Mouse (Mus musculus) heart, embryonic 14.5 days (tissue): ENCODE data around the gene Lxn. TPM values are rescaled to one million over a fixed set of nuclear protein-coding genes. Genes with fewer than 3 reads are reported as not detected.

ENCODE experiments used
- ATAC-seq: fragments of 200-750 bp; cut with Nextera tagmentation; 2 replicates; pipeline ENCODE4 v1.8.0; 2017; ENCODE audit warnings: low read depth, moderate TSS enrichment; ENCODE audit not compliant: insufficient number of reproducible peaks, insufficient read depth, low FRiP score
- H3K27ac ChIP-seq, 2 experiments: fragments of 200-500 bp in 1 of 2; fragments of 300-500 bp in 1 of 2; sonication (generic) in 1 of 2; replicated peaks in 1 of 2; 2 replicates each; pipeline ENCODE4 v1.5.1; 2012 to 2014; ENCODE audit warnings: low read depth in 2 of 2, low read length in 2 of 2, control low read depth in 1 of 2, mild to moderate bottlenecking in 1 of 2, mixed read lengths in 1 of 2; ENCODE audit not compliant: control insufficient read depth in 1 of 2, insufficient read depth in 1 of 2
- H3K27me3 ChIP-seq: fragments of 300-500 bp; sonication (generic); 2 replicates; pipeline ENCODE4 v1.6.1; 2014; ENCODE audit warnings: mild to moderate bottlenecking, low read length, control low read depth; ENCODE audit not compliant: control insufficient read depth, insufficient read depth
- H3K36me3 ChIP-seq: fragments of 300-500 bp; sonication (generic); 2 replicates; pipeline ENCODE4 v1.6.1; 2014; ENCODE audit warnings: mild to moderate bottlenecking, control low read depth, low read length, mixed read lengths; ENCODE audit not compliant: control insufficient read depth, insufficient read depth
- H3K4me1 ChIP-seq, 2 experiments: fragments of 200-500 bp in 1 of 2; fragments of 300-500 bp in 1 of 2; sonication (generic) in 1 of 2; 2 replicates each; pipeline ENCODE4 v1.6.1; 2012 to 2014; ENCODE audit warnings: low read length in 2 of 2, control low read depth in 1 of 2, mixed read lengths in 1 of 2; ENCODE audit not compliant: control insufficient read depth in 2 of 2, insufficient read depth in 2 of 2
- H3K4me2 ChIP-seq: fragments of 300-500 bp; sonication (generic); 2 replicates; pipeline ENCODE4 v1.6.1; 2014; ENCODE audit warnings: mild to moderate bottlenecking, low read length
- H3K4me3 ChIP-seq, 2 experiments: fragments of 200-500 bp in 1 of 2; fragments of 300-500 bp in 1 of 2; sonication (generic) in 1 of 2; 2 replicates each; pipeline ENCODE4 v1.5.1; 2012 to 2014; ENCODE audit warnings: low read length in 2 of 2, mild to moderate bottlenecking in 2 of 2, control low read depth in 1 of 2, low read depth in 1 of 2, moderate library complexity in 1 of 2; ENCODE audit not compliant: control insufficient read depth in 1 of 2, insufficient read depth in 1 of 2
- H3K9ac ChIP-seq: fragments of 300-500 bp; sonication (generic); 2 replicates; pipeline ENCODE4 v1.6.1; 2014; ENCODE audit warnings: mild to moderate bottlenecking, low read length
- H3K9me3 ChIP-seq: fragments of 300-500 bp; sonication (generic); 2 replicates; pipeline ENCODE4 v1.6.1; 2016; ENCODE audit warnings: low read length, control low read depth; ENCODE audit not compliant: control insufficient read depth
- WGBS: fragments of 180-500 bp; shearing (Covaris S2); extraction: QIAGEN DNeasy Blood & Tissue Kit; methylation state at CpG from one replicate; pipeline ENCODE4 v1.1.7; 2014; 5-methylcytosine and 5-hydroxymethylcytosine counted together
- polyA plus RNA-seq: library from polyadenylated mRNA; unstranded; fragments of >200 nt; fragmentation: Nextera tagmentation; extraction: Ambion mirVana; gene quantifications from 2 replicates; pipeline ENCODE4 v1.2.1, GENCODE M21; 2014

The Lxn gene
- polyA plus RNA-seq, 1 experiment from 2014 or later: 96.9 TPM

GRCm38 (mm10) chr3:67462015-67462414 is 1.7 kb downstream of the Lxn start:
- H3K9me3 ChIP-seq: no peaks in the 10 kb centered on the region
- peaks cover 51% of the 10 kb centered on the region for H3K36me3 ChIP-seq
- WGBS: 91% methylated on average over 7 of the region's 7 CpGs
- H3K4me3 ChIP-seq: no peak overlapping the region
- H3K4me1 ChIP-seq: peaks cover 5 to 14% of the 10 kb centered on the region in 2 experiments; a peak in 3 of 4 replicates
- no peak overlapping the region; the same call in 1 of the 2 replicates for H3K9ac ChIP-seq
- no peaks in the 10 kb centered on the region for H3K27me3 ChIP-seq
- H3K4me2 ChIP-seq: peak overlapping the region; percentile 90
- H3K27ac ChIP-seq: no peak overlapping the region
- no peak for ATAC-seq

- no peak for ATAC-seq
- no peak overlapping the region for H3K4me2 ChIP-seq
- H3K27ac ChIP-seq: no peak overlapping the region
- H3K36me3 ChIP-seq: peaks cover 66% of the 10 kb centered on the region
- 92% methylated on average over 3 of the region's 3 CpGs for WGBS
- H3K4me3 ChIP-seq: no peak overlapping the region
- peaks cover 5 to 14% of the 10 kb centered on the region in 2 experiments; a peak in 3 of 4 replicates for H3K4me1 ChIP-seq
- H3K9me3 ChIP-seq: no peaks in the 10 kb centered on the region
- no peaks in the 10 kb centered on the region for H3K27me3 ChIP-seq
- no peak overlapping the region for H3K9ac ChIP-seq
Measured at GRCm38 (mm10) chr3:67459881-67460280, 3.8 kb downstream of the Lxn start.

GRCm38 (mm10) chr3:67450601-67451210 is 13.0 kb downstream of the Lxn start:
- Histone ChIP-seq H3K4me1 (no peaks in the 10 kb centered on the region), H3K27me3 (no peaks in the 10 kb centered on the region), H3K4me3 (no peak overlapping the region), H3K36me3 (peaks cover 95% of the 10 kb centered on the region), H3K4me2 (no peak overlapping the region), H3K27ac (0 out of 4 replicates have a peak overlapping the region, but pooled peaks of 1 of the 2 experiments have one; percentile 14), H3K9me3 (no peaks in the 10 kb centered on the region), H3K9ac (no peak overlapping the region)
- 87% methylated on average over 5 of the region's 5 CpGs for WGBS
- ATAC-seq: no peak

DNA sequence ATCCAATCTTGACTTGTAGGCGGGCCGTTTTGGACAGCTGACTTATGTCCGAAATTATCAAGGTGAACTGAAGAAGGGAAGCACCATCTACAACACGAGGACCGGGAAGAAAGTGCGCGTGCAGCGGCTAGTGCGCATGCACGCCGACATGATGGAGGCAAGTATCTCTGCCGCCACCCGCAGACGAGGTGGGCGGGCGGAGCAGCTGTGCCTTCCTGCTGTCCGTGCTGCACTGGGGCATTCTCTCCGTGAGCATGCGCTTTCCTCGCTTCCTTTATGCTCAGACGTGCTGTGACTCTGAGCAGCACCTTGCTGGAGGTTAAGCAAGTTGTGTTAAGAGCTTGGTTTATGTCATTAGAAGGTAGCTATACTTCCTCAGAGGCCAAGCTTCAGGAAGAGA is 14.1 kb downstream of the Lxn start:
- 90% methylated on average over 21 of the region's 21 CpGs for WGBS
- Histone ChIP-seq H3K4me1 (no peaks in the 10 kb centered on the region), H3K27me3 (no peaks in the 10 kb centered on the region), H3K9me3 (no peaks in the 10 kb centered on the region), H3K4me3 (no peak overlapping the region), H3K27ac (0 out of 4 replicates have a peak overlapping the region, but pooled peaks of 1 of the 2 experiments have one; percentile 14), H3K36me3 (peaks cover 95% of the 10 kb centered on the region), H3K9ac (no peak overlapping the region), H3K4me2 (no peak overlapping the region)
- no peak for ATAC-seq

DNA sequence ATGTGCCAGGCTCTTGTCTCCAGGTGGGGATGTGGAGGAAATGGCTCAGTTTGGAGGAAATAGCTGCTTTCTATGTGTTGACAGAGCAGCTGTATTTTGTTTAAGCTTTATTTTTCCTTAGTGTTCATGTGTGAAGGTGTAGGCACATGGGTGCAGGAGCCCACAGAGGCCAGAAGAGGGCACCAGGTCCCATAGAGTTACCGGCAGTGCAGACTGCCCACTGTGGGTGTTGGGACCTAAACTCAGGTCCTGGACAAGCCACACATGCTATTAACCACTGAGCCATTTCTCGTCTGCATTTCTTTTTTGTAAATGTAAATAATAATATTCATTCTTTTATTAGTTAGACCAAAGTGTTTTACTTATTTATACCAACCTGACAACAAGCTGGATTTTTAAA is 16.6 kb downstream of the Lxn start:
- H3K4me3 ChIP-seq: no peak overlapping the region
- 91% methylated on average over 2 of the region's 2 CpGs for WGBS
- no peak overlapping the region for H3K27ac ChIP-seq
- no peak overlapping the region for H3K4me2 ChIP-seq
- H3K36me3 ChIP-seq: peaks cover 88% of the 10 kb centered on the region
- no peak overlapping the region for H3K9ac ChIP-seq
- no peaks in the 10 kb centered on the region for H3K27me3 ChIP-seq
- no peaks in the 10 kb centered on the region for H3K4me1 ChIP-seq
- no peak for ATAC-seq
- H3K9me3 ChIP-seq: no peaks in the 10 kb centered on the region

GRCm38 (mm10) chr3:67434011-67434410 is 29.7 kb downstream of the Lxn start:
- no peak for ATAC-seq
- Histone ChIP-seq H3K36me3 (peaks cover 73% of the 10 kb centered on the region), H3K9me3 (no peaks in the 10 kb centered on the region), H3K9ac (no peak overlapping the region), H3K27me3 (no peaks in the 10 kb centered on the region), H3K27ac (no peak overlapping the region), H3K4me2 (no peak overlapping the region), H3K4me3 (no peak overlapping the region), H3K4me1 (peaks cover 2 to 7% of the 10 kb centered on the region in 2 experiments; a peak in 3 of 4 replicates)
- WGBS: 91% methylated on average over 6 of the region's 6 CpGs

GRCm38 (mm10) chr3:67429999-67430380 is 33.7 kb downstream of the Lxn start, which contains the start of gene Gfm1:
Gfm1 (plus strand) TSS chr3:67430096.
- H3K4me2 ChIP-seq: peak within 1 kb of the TSS; percentile 66
- peak; percentile 81 for ATAC-seq
- peaks cover 6% of the 10 kb centered on the region for H3K9me3 ChIP-seq
- no peaks in the 10 kb centered on the region for H3K27me3 ChIP-seq
- H3K9ac ChIP-seq: peak within 1 kb of the TSS; percentile 88
- WGBS: under 1% methylated on average over 24 of the region's 24 CpGs
- peak within 1 kb of the TSS; percentile 94 for H3K4me3 ChIP-seq
- peaks cover 2 to 7% of the 10 kb centered on the region in 2 experiments; a peak in 3 of 4 replicates for H3K4me1 ChIP-seq
- peaks cover 34% of the 10 kb centered on the region for H3K36me3 ChIP-seq
- peak within 1 kb of the TSS in 1 of 2 experiments; percentile 53; a peak in 2 of 4 replicates for H3K27ac ChIP-seq
